Mouse (Mus musculus) cerebellum, adult 2 months (tissue): ENCODE data around the gene Mad1l1.

ENCODE experiments used
- CTCF ChIP-seq: fragments of 200-500 bp; IDR thresholded peaks from 2 replicates; pipeline ENCODE4 v1.5.1; 2011; ENCODE audit warnings: low read depth, mild to moderate bottlenecking, control low read depth, low read length, moderate library complexity, borderline replicate concordance; ENCODE audit not compliant: insufficient read depth
- POLR2A ChIP-seq: fragments of 200-500 bp; IDR thresholded peaks from 2 replicates; pipeline ENCODE4 v1.6.1; 2011; ENCODE audit warnings: low read length, control low read depth, borderline replicate concordance; ENCODE audit not compliant: insufficient read depth

DNA sequence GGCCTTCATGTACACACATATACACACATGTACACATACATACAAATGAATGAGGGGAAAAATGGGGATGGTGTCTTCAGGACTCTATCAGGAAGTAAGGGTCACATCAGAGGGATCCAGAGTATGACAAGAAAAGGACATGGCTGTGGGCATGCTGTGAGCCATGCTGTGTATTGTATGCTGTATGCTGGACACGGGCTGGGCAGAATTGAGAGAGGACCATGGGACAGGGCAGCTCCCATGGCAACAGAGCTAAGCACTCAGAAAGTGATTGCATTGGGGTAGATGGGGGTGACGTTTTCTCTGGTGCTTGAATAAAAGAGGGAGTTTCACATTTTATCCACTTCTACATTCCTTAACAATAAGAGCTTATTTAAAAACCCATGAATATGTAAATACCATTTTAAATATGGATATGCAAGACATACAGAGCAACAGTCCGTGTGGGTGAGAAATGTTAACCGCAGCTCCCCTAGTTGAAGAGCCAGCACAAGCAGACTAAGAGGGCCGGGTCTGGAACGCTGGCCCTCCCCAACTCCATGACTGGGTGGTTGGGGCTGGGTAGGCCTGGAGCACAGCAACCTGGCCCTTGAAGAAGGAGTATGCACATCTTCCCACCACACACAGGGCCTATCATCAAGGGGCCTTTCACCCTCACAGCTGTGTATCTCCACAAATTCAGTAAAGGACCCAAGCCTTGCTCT, 71.8 kb downstream of the Mad1l1 start:
- TF ChIP-seq POLR2A (no peak), CTCF (no peak)
